Mouse (Mus musculus) cerebellum, adult 2 months (tissue): ENCODE measurements at regions not wholly inside any gene's neighbourhood (a gene's known extent, or its start where the extent isn't known, plus 50 kb on each side); places are given as distances from the start of the nearest gene placed in this dataset.

Source experiments
- CTCF ChIP-seq: fragments of 200-500 bp; IDR thresholded peaks from 2 replicates; pipeline ENCODE4 v1.5.1; 2011; ENCODE audit warnings: low read depth, mild to moderate bottlenecking, control low read depth, low read length, moderate library complexity, borderline replicate concordance; ENCODE audit not compliant: insufficient read depth
- POLR2A ChIP-seq: fragments of 200-500 bp; IDR thresholded peaks from 2 replicates; pipeline ENCODE4 v1.6.1; 2011; ENCODE audit warnings: low read length, control low read depth, borderline replicate concordance; ENCODE audit not compliant: insufficient read depth

DNA sequence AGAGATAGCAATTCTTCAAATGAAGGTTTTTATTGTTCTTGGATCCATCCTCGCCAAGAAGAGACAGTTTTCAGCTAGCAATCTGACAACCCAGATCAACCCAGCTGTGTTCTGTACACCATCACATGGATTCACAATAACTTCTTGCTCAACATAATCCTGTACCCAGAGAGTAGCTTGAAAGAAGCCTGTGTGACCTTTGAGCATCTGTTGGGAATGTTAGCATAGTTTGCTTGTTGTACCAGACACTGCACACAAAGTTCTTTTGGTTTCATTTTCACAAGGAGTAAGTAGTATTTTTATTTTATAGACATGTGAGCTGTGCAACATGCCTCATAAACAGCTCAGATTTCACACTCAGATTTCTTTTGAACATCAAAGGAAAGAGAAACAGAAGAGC is 136.0 kb downstream of the Gm9733 start:
- TF ChIP-seq POLR2A (no peak), CTCF (no peak)
